Mouse (Mus musculus) neutrophil, adult 5-6 weeks (primary cell): ENCODE measurements around the gene Garnl3. TPM values are rescaled to one million over a fixed set of nuclear protein-coding genes. Genes with fewer than 3 reads are reported as not detected.
A peak's percentile ranks its signal among the peaks of the same experiment; 100 is the strongest.

Source experiments
- ATAC-seq: fragments of 151-379, 151-347 bp; 2 replicates; pipeline ENCODE4 v1.8.0; 2017; ENCODE audit warnings: mild to moderate bottlenecking, moderate TSS enrichment; ENCODE audit not compliant: insufficient number of reproducible peaks, poor library complexity, low FRiP score, severe bottlenecking; ENCODE audit errors: extremely low read depth
- total RNA-seq: library from RNA; stranded (forward); fragments of 200-1000 nt; gene quantifications from 2 replicates; pipeline ENCODE4 v1.2.3, GENCODE M21; 2017

Garnl3 gene
- total RNA-seq, 1 experiment from 2014 or later: 2.2 TPM

- ATAC-seq: no peak
Measured at GRCm38 (mm10) chr2:33159593-33159992, 28.1 kb upstream of the Garnl3 start.

- ATAC-seq: no peak
Measured at GRCm38 (mm10) chr2:33158895-33159294, 27.4 kb upstream of the Garnl3 start.

- no peak for ATAC-seq
Measured at GRCm38 (mm10) chr2:33156283-33156781, 24.9 kb upstream of the Garnl3 start.

GRCm38 (mm10) chr2:33154751-33155372, 23.4 kb upstream of the Garnl3 start:
- ATAC-seq: peak; percentile 50

- no peak for ATAC-seq
Measured at GRCm38 (mm10) chr2:33146994-33147393, 15.5 kb upstream of the Garnl3 start.

- ATAC-seq: no peak
Measured at GRCm38 (mm10) chr2:33143292-33143691, 11.8 kb upstream of the Garnl3 start.

- no peak for ATAC-seq
Measured at GRCm38 (mm10) chr2:33138491-33138890, 7.0 kb upstream of the Garnl3 start.

GRCm38 (mm10) chr2:33137731-33138130, 6.3 kb upstream of the Garnl3 start:
- no peak for ATAC-seq

- no peak for ATAC-seq
Measured at GRCm38 (mm10) chr2:33137244-33137643, 5.8 kb upstream of the Garnl3 start.

GRCm38 (mm10) chr2:33136366-33136765, 4.9 kb upstream of the Garnl3 start:
- ATAC-seq: no peak

GRCm38 (mm10) chr2:33134766-33135490, 3.5 kb upstream of the Garnl3 start:
- ATAC-seq: no peak

- ATAC-seq: no peak
Measured at GRCm38 (mm10) chr2:33132306-33132705, 852 bp upstream of the Garnl3 start.

- ATAC-seq: peak; percentile 65
Measured at GRCm38 (mm10) chr2:33130526-33131483, 649 bp downstream of the Garnl3 start.

GRCm38 (mm10) chr2:33130141-33130525, 1.3 kb downstream of the Garnl3 start:
- ATAC-seq: peak; percentile 1; the same call in 1 of the 2 replicates

- ATAC-seq: no peak
Measured at GRCm38 (mm10) chr2:33129696-33130095, 1.8 kb downstream of the Garnl3 start.

- no peak for ATAC-seq
Measured at GRCm38 (mm10) chr2:33129005-33129404, 2.4 kb downstream of the Garnl3 start.

- ATAC-seq: no peak
Measured at GRCm38 (mm10) chr2:33127271-33127670, 4.2 kb downstream of the Garnl3 start.

- no peak for ATAC-seq
Measured at GRCm38 (mm10) chr2:33122856-33123255, 8.6 kb downstream of the Garnl3 start.

- ATAC-seq: no peak
Measured at GRCm38 (mm10) chr2:33100536-33100935, 30.9 kb downstream of the Garnl3 start.
